Mouse (Mus musculus): ENCODE results near the gene Lrrc1.
A peak's percentile ranks its signal among the peaks of the same experiment; 100 is the strongest.

Gene Lrrc1

DNA sequence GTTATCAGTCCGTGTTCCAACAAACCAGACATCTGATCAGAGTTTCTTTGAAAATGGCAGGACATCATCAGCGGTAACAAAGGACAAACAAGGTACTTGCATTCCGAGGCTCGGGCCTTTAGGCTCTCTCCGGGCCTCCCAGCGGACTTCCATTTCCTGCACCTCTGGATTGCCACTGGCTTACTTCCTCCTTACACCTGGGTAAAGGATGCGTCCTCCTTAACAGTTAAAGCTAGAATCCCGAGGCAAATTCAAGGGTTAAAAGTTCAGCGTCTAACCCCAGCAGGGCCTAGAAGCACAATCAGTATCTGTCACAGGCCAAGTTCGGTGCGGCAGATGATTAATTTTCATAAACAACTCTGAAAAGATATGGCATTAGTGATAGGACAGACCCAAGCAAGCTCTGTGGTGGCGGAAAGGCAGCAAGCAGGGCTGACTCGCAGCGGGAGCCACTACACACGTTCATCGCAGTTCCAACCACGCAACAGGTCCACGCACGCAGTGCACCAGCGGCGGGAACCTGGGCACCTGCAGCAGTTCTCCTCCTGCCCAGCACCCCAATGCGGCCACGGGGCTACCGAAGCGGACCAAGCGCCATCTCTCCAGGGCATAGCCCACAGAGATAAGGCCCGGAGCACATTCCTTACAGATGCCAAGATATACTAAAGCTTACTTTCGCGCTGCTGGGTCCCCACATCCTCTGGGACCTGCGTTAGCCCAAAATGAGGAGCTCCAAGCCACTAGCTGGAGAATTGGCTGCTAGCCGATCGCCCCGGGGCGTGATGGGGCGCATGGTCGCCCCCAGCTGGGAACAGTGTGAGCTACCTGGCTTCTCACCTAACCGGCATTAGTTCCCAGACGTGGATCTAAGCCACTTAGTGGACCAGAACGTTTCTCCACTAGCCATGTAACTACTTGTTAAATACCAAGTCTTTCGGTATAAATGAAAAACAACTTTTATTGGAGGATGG, 1.0 kb downstream of the Lrrc1 start:
- peak; percentile 15 for DNase-seq

DNA sequence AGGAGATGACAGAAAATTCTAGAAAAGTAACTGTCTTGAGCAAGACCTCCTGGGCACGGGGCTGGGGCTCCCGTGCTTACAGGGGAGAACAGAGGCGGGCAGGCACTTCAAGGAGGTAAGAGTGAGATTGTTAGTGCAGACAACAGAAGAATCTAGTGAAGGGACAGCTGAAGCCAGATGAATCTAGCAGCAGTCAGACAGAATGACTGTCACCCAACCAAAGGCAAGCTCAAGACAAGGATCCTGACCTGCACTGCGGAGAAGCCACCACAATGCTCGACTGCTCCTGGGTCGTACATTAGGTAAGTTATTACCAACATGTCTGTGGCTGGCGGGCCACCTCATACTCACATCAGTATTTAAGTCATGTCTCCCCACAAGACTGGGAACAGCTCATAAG, 3.1 kb downstream of the Lrrc1 start:
- DNase-seq = no peak

DNA sequence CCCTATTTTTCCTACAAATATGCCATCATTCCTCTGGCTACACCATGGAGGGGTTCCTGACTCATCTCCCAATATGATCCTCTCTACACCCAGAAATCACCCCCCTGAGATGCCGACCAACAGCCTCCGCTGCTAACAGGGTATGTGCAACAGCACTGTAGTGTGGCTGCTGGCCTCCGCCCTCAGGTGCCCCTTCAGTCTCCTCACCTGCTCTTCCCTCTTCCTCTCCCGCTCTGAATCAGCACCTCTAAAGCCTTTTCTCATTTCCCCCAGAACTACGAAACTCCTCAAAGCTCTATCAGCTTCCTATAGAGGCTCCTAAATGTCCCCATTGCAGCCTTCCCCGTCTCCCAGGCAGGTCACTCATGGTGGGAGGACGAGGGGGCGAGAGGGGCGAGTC, 5.4 kb downstream of the Lrrc1 start:
- no peak for DNase-seq

DNA sequence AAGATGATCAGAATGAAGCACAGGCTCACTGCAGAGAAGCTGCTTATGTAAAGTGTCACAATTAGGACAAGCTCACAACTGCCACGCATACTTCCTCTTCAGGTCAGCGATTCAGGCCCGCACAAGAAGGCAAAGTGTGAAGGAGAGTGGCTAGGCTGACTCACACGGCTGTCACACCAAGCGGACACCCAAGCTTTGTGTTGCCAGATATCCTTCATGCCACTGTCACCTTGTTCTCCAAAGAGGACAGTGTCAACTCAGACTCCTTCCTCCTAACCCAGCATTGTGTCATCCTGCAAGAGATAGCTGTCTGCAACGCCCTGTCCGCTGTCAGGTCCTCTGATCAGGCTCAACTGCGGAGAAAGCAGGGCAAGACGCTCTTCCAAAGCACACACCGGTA, 7.3 kb downstream of the Lrrc1 start:
- DNase-seq = no peak

DNA sequence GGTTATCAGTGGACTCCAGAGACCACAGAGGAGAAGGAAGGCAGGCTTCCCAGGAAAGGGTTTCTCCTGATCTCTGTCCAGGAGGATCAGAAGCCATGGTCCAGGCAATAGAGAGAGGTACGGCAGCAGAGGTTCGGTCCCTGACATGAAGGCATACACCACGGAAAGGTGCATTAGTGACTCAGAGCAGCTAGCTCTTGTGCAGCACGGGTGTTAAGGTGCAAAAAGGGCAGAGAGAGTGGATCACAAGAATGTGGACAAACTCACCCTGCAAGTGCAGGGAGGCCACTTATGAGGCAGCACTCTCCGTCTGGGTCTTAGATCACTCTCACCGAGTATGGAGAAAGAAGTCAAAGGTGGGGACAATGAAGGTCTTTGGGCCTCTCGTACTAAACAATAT, 7.8 kb downstream of the Lrrc1 start:
- no peak for DNase-seq

DNA sequence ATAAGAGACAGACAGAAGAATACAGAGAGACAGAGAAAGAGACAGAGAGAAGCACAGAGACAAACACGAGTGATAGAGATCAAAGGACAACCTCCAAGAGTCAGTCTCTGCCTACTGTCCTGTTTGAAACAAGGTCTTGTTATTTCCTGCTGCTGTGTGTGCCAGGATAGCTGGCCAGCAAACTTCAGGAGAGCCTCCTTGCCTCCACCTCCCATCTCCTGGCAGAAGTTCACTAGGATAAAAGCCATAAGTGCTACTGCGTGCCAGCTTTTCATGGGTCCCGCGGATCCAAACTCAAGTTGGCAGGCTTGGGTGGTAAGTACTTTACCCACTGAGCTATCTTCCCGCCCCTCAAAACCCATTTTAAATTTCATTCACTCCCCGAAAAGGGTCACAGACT, 8.4 kb downstream of the Lrrc1 start:
- DNase-seq = no peak

DNA sequence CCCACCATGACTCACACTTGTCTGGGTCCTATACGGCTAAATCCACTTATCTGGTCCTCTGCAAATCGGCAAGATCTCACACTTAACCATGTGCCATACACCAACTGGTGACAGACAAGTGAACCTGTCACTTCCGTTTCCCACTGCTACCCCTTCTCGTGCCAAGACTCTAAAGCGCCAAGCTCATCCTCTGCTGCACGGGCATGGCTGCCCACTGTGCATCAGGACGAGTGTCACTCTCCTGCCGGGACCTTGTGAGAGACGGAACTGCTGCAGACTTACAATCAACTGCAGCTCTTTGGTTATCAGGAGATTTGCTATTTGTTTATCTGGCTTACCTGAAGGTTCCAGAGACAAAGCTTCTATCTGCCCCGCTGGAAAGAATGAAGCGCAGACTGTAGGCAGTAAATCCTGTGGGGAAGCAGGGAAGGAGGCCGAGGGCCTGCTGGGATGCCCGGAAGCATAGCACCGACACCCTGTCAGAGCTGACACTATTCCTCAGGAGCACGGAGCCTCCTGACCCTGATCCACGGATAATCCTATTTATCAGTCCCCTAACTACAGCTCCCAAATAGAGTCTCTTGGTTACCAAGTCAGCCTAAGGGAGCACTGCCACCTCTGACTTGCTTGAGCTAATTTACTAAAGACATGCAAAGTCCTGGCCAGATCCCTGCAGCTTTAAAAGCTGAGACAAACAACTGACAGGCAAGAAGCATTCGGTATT, 9.5 kb downstream of the Lrrc1 start:
- no peak for DNase-seq

DNA sequence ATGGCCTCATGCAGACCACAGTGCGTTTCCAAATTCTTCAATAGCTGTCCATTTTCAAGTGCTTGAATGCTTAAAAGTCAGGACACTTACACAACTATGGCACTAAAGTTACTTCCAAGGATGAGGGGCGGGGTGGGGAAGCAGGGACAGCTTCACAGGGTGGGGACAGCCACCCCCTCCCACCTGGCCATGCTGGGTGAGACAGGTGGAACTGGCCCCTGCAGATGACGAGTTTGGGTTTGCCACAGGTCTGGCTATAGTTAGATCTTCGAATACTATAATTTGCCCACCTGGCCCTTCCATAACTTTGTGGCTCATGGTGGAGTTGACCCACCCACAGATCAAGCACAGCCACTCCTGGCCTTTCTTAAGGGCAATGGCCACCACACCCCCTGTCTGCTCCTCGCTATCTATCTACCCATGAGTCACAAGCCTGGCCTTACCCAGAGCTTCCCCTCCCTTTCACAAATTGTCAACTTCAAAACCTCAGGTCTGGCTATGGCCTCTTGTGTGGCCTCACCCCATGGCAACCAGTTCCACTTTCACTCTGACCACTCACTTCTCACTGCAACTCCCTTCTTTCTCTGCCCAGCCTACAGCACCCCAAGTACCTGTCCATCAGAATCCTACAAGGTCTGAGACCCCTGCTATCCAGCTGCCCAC, 16.2 kb downstream of the Lrrc1 start:
- no peak for DNase-seq

DNA sequence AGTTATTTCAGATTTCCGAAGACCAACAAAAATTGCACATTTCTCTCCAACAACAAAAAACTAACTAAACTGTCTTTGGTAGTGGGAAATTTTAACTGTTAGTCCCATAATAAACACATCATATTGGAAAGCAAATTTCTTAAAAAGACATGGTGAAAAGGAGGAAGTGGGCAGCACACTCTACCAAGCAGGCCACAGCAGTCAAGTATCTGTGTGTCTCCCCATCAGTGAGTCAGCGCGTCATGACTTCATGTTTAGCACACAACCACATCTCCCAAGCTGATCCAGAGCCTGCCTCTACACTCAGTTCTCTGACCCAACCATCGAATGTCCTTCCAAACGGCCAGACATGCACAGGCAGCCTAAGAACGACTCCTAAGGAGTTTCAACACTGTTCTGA, 17.5 kb downstream of the Lrrc1 start:
- no peak for DNase-seq

DNA sequence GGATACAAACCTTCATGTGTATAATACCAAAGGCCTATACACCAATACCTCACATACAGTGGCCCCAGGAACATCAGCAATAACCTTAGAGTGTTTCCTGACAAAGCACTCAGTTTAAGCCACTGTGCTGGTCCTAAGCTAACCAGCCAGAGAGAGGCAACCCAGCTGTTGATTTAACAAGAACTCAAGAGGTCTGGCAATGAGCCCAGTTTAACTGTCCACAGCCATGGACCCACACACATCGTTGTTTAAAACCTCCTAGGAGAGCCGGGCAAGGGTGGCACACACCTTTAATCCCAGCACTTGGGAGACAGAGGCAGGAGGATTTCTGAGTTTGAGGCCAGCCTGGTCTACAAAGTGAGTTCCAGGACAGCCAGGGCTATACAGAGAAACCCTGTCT, 18.0 kb downstream of the Lrrc1 start:
- no peak for DNase-seq

DNA sequence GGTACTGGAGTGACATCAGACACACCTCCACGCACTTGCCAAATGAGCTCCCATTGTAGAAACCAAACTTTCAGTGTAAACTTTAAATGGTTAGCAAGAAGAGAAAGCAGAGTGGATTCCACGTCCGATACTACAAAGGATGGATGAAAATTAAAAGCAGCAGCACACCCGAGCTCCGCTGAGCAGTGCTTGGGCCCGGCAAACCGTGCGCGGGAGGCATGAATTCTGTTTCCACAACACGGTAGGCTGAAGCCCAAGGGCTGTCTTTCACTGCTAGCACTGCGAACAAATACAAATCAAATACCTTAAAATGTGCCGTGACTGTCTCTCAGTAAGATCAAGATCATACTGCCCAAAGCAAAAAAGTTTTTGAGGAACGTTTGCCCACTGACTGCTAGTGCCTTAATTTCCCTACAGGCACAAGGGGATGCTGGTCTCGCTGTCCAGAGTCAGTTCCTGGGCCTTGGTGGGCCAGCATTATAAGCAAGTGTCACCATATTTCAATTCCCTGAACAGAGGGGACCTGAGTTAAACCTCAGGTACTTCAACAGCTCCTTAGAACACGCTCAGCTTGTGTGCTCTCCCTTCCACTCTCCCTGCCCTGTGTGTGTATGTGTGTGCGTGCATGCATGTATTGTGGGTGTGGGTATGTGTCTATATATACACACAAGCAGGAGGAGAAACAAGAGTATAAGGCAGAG, 18.9 kb downstream of the Lrrc1 start:
- DNase-seq = no peak

DNA sequence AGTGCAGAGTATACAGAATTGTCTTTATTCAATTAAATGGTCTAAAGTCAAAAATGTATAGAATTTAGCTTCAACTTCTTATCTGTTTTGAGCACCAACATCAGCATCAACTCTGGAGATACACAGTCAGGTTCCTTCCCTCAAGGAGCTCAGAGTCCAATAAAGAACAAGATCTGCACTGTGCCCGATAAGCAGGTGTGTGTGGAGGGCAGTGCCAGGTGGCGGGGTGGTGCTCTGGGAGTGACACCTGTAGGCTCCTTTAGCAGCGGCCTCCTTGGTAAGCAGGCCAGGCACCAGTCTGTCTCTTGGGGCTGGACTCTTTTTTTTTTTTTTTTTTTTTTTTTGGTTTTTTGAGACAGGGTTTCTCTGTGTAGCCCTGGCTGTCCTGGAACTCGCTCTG, 20.9 kb downstream of the Lrrc1 start:
- no peak for DNase-seq

DNA sequence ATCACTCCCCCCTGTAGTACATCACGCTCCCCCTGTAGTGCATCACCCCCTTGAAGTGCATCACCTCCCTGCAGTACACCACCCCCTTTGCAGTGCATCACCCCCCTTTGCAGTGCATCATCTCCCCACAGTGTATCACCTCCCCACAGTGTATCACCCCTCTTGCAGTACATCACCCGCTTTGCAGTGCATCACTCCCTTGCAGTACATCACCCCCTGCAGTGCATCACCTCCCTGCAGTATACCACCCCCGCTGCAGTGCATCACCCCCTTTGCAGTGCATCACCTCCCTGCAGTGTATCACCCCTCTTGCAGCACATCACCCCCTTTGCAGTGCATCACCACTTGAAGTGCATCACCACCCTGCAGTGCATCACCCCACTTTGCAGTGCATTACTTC, 22.2 kb downstream of the Lrrc1 start:
- DNase-seq = no peak

DNA sequence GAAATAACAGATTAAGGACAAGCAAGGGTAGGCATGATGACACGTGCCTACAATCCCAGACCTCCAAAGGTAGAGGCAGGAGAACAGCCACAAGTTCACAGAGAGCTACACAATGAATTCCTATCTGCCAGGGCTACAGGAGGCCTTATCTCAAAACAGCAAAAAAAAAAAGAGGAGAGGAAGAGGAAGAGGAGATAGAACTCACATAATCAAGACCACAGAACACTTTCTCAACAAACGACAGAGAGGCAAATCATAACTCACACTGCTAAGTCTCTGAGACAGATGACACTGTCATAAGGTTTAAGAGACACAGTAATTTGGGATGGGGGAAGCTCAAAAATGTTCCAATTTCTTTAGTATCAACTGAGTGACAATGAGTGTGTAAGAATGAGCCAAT, 25.5 kb downstream of the Lrrc1 start:
- DNase-seq = no peak

DNA sequence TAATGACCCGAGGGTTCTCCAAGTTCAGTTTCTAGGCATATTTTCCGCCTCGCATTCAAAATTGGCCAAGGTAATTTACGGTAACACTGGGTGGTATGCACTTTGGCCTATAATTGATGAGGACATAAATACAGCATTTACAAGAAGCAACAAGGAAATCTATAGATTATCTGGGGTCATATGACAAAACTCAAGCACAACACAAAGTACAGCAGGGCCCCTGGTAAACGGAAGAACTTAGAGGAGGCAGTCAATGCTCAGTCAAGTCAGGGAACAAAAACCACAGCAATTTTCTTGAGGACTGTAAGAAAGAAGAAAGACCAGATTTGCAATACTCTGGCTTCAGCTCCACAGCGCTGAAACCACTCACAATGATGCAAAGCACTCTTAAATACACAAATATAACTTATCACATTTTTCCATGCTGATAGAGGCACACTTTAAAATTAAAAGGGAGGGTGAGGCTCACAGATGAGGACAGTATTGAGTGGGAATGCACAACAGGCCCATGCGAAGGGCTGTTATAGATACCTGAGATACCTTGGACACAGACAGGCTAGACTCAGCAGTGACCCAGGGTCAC, 27.8 kb downstream of the Lrrc1 start:
- DNase-seq = no peak

DNA sequence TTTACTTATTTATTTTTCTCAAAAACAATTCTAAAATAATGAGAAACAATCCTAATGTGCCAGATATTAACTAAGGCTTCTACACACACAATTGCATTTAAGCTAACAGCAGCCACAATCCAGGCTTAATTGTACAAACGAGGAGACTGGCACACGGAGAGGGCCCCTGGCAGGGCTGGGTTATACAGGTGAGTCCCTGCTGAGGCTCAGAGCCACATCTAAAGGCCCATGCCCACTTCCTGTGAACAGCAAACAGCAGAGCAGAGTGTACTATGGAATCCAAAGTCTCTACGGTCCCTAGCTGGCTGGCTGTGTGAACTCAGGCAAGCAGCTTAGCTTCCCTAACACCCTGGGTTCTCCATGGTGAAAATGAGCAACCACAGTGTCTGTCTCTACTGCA, 30.8 kb downstream of the Lrrc1 start:
- no peak for DNase-seq

DNA sequence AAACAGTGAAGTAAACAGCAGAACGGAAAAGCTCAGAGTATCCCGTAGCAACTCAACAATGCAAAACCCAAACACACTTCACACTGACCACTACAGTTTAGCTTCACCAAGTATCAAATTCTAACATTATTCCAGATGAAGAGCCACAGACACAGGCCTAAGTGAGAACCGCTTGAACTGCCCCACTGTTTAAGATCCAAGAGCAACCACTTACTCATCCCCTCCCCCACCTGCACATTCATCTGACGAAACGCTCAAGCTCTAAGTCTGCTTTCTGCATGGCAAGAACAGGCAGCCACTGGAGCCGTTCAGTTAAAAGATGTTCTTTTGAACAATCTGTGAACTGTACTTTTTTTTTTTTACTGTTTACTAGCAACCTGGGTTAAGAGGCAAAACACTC, 32.5 kb downstream of the Lrrc1 start:
- DNase-seq = no peak

DNA sequence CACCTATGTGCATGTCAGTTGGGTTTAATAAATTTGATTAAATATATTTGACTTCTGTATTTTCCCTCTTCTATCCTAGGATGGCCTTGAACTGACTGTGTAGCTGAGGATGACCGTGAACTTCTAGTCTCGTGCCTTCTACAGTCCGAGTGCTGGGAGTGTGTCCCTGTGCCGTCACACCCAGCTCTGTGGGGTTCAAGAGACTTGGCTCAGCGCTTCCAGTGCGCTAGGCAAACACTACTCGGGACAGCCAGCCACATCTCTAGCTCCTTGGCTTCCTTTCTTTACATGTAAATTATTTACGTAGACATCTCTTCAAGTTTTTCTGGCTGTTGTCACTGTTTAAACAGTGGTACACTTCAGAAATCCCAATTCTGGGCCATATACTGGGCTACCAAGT, 34.1 kb downstream of the Lrrc1 start:
- DNase-seq = no peak

DNA sequence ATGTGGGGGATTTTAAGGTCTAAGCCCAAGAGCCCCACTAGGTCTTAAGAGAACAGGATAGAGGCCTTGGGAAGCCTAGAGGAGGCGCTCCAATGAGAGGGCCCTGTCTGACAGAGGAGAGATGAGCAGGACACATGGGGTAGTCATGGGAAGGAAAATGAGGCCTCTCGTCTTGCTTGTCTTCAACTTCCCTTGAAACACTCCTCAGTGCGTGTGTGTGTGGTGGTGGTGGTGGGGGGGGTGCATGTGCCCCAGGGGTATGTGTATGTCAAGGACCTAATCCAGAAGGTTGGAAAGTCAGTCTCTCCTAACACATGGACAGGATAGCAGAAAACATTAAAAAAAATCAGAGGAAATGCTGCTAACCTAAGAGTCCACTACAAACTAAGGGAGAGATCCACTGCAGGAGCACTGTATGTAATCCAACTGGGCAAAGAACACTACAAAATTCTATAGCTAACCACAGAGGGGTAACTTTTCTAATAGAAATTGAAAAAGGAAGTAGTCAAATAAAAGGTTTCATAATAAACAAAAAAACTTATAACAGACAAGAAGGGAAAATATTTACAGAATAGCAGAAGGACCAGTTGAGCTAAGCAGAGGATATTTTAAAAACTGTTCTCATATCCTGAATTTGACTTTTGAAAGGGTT, 36.8 kb downstream of the Lrrc1 start:
- no peak for DNase-seq

DNA sequence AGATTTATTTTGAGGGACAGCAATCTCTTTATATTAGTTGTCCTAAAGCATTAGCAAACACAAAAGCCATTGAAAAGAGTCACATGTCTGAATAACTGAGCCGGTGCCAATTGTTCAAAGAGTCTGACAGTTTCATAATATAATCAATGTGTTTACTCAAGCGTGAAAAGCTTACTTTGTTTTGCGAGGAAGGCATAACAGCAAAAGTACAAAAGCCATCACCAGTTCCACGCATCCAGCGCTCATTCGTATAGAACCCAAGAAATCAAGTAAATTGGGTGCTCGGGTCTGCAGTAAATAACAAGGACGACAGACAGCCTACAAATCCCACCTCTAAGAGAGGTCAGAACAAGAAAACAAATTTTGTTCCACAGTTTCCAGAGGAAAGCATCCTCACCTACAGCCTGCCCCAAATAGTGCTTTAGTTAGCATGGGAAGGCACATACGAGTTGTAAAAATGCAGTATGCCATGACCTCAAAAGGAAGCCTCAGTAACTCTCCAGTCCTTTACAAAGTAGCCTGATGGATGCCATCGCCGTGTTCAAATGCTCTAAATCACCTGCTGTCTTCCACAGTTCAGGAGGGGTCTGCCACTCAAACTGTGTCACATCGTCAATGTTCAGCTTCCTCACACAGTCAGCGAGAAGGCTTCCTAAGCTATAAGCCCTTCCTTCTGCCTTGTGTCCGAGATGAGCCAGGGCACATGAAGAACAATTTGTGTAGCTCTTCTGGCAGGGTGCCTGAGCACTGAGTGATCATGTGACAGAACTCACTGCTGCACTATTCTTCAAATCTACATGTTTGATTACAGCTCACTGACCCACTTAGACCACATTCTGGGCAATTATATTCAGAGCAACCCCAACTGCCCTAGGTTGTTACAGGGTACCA, 41.9 kb downstream of the Lrrc1 start:
- peak; percentile 20 for DNase-seq

DNA sequence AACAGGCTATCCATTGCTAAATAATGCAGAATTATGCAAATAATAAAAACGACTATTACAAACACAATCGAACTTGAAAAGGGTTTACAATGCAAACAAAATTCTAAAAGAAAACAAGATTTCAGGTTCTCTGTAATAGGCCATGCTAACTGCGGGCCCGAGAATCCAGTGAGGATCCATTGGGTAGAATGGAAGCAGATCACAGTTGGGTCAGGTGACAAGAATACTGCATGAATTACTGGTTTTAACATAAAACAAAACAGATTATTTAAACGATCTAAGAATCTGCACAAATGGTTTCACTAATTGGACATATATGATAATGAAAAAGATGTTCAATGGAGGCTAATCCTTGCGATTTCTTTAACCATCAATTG, 42.5 kb downstream of the Lrrc1 start:
- no peak for DNase-seq

All from right cerebral cortex, adult 18-20 months (tissue).